Mouse (Mus musculus) hindlimb bud, embryonic 11.5 days (tissue): ENCODE results near the gene Hcrt.
"Not testable (repeated sequence)": the region's sequence is repeated elsewhere in the genome, so short reads cannot be mapped to it uniquely, and the experiment has no call there.

Source experiments
- DNase-seq: peaks from one replicate; pipeline ENCODE4 v3.0.0-alpha.2; 2012; ENCODE audit warnings: low read depth, low spot score; ENCODE audit errors: extremely low spot score

Gene Hcrt

DNA sequence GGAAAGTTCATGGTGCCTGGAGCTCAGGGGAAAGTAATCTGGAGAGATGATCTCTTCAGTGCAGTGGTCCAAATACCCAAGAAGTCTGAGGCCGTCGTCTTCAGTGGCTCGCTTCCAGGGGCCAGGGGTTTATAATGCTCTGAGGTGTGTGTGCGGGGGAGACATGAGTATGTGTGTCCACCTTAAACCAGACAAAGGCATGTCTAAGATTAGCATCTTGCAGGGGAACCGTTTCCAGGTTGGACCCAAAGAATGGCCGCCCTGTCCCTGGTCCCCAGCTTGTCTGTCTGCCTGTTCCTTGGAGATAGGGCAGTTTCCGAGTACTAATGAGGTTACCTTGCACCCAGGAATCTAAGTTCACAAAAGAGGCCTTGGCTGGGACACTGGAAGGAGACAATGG is at the start of gene Hcrt:
Gene Hcrt (minus strand): TSS at position 101 of the 400 bp plus-strand sequence.
- no peak for DNase-seq

DNA sequence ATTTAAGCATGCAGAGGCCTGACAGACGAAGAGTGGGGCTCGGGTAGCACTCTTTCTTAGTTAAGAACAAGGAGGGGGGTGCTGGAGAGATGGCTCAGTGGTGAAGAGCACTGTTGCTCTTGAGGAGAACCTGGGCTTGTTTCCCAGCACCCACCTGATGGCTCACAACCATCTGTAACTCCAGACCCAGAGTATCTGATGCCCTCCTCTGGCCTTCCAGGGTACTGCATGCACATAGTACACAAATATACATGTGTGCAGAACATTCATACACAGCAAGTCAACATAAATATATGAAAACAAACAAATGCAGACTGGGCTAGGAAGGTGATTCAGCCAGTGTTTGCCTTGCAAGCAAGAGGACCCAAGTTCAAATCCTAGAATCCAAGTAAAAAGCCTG is 48.4 kb upstream of the Hcrt start:
- no peak for DNase-seq

DNA sequence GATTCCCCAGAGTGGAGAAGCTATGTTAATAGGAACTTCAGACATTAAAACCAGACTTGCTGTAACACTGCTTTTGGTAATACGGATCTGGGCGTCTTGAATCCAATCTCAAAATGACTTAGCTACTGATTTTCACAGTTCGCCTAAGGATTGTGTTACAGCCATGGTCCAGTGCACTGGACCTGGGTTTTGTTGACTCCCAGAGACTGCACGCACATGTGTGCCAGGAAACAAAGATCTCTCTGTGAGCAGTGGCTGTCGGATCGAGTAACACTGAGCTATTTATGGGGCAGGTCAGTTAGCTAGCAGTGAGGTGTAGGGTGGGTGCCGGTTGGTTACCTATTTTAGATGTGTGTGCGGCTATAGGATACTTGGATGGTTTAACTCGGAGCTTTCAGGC is 47.8 kb upstream of the Hcrt start:
- DNase-seq: no peak

DNA sequence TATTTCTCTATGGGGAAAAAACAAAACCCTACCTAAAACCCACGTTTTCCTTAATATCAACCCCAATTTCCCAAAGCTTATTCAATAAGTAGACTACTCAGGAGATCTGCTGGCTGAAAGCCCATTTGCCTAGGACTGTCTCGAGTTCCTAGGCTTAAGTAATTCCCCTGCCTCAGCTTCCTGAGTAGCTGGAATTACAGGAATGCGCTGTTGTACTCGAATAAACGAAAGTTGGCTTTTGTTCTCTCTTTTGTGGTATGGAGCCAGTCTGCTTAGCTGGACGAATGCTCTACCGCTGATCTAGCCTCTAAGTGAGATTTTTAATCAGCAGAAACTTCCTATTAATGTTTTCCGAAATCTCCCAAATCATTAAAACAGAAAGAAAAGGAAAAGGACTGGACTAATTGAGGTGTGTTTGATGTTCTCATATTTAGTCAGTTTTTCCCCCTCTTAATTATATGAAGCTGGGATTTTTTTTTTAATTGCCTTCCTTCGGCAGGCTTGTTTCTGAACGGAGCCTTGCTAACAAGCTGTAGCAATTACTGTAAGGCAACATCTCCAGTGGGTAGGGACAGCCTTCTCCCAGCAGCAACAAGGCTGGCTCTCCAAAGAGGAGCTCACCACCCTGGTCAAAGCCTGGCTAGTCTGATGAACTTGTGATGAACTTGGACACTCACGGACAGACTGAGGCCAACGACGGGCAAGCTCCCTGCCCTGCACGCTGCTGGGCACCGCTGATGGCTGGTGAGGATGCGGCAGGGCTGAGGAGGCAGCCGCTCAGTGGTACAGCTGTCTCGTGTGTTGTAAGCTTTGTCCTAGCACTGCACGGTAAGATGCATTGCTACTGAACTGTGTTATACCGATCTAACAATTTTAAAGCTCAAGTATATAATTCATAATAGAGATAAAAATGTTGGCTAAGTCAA is 43.9 kb upstream of the Hcrt start:
- DNase-seq: no peak

DNA sequence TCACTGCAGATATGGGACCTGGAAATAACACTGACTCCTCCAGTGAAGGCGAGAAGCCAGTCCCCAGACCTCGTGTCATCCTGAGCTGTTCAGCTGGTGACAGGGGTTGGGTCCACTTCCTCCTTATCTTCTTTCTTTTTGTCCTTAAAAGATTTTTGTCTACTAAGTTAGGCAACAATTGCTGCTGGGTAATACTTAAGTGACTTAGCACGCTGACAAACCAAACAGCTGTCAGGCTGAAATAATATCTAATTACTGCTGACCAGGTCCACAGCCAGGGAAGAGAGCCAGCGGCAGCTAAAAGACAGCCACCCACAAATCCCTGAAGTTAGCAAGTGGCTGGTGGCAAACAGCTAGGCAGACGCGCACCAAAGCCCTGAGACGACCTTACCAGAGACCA is 42.8 kb upstream of the Hcrt start:
- no peak for DNase-seq

DNA sequence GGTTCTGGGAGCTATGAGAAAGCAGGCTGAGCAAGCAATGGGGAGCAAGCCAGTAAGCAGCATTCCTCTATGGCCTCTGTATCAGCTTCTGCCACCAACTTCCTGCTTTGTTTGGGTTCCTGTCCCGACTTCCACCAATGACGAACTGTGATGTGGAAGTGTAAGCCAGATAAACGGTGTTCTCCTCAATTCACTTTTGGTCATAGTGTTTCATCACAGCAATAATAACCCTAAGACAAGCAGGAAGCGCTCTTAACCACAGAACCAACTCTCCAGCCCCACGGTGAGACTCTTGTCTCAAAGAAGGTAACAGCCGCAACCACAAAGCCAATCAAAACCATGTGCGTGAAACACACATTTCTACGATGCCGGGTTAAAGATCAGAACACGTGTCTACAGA is 41.7 kb upstream of the Hcrt start:
- no peak for DNase-seq

DNA sequence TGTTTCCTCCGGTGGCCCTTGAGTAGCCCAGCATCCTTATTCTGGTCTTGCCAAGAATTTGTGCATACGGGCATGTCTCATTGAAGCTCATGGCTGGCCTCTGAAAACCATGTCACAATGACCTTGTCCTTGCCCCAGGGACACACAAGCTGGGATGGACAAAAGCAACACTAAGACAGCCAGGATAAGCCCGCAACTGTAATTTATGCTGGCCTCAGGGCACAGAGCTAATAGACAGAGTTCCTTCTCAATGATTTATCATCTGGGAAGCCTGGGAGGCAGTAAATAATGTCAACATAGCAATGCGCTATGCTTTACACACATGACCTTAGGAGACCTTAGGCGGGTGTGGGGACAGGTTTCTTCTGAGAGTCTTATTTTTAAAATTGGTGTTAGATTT is 36.7 kb upstream of the Hcrt start:
- DNase-seq: no peak

DNA sequence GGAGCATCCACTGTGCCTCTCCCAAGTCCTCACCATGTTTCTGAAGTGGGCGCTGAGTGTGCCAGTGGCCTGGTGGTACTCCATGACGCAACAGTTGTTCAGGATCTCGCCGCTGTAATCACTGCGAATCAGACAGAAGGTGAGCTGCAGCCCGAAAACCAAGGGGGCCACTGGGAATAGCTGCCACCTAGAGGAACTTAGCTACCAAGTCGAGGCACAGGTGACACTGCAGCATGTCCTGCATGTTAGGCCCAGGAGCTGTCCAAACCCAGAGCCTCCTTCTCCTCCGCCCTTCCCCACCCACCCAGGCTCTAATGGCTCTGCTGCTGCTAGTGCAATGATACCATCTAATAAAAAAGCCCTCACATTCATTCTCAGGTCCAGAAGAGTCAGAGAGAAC is 33.9 kb upstream of the Hcrt start:
- DNase-seq: no peak

DNA sequence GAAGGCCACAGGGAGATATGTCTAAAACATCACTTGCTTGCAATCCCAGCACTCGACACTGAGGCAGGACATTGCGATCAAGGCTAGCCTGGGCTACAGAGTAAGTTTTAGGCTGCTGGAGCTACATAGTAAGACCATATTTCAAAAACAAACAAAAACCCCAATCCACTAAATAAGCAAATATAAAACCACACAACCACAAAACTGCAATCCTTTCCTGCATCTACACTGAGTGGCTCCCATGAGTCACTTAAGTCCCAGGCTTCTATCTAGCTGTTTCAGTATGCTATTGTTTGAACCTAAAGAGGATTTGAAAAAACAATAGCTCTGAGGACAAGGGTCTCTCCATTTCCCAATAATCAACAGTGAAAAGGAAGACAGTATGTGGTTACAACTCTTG is 32.7 kb upstream of the Hcrt start:
- no peak for DNase-seq

DNA sequence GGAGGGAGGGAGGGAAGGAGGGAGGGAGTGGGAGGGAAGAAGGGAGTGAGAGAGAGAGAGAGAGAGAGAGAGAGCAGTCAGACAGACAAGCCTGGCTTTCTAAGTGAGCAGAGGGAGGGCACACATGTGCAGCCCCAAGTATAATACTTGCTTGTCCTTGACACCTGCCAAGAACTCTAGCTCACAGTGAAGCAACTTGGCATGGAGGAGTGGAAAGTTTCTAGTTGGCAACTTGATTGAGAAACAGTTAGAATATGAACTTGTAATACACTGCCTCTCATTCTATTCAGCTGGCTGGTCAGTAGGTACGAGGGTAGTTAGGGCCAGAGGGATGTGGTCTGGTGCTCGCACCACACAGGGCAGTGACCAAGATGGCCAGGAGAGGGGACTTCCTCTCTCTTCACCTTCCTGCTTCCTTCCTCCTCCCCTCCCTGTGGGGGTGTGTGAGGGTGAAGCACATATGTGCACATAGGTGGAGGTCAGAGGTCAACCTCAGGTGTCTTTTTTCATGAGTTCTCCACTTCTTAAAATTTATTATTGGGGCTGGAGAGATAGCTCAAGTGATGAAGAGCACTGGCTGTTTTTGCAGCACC is 28.8 kb upstream of the Hcrt start:
- DNase-seq: no peak

DNA sequence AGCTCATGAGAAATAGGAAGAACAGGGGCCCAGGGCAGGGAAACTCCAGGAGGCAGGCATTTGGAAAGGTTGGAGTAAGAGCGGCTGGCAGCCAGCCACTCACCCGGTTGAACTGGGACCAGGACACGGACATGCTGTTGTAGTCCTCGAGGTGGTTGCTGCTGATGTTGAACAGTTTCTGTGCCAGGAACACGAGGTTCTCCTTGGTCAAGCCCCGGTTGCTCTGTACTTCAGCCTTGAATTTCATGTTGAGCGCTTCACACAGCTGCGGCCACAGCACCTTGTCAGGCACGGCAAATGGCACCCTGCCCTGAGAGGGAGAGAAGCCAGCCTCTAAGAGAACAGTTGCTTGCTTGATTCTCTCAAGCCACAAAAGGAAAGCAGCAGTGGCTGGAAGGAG is 27.9 kb upstream of the Hcrt start:
- DNase-seq: not testable (repeated sequence)

DNA sequence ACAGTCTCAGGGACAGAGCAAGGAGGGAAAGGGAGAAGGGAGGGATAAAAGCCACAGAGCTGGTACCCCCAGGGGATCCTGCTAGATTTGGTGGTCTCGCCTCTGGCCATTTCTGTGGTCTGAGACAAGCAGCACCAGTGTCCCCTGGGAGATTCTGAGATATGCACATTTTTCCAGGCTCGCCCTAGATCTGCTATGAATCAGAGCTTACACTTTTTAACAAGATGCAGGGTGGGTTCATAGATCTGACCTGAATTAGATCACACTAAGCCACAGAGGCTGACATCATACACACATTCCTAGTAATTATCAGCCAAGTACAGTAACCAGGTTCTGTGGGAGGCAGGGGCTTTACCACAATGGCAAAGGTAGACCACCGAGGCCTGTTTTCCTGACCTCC is 27.0 kb upstream of the Hcrt start:
- no peak for DNase-seq

DNA sequence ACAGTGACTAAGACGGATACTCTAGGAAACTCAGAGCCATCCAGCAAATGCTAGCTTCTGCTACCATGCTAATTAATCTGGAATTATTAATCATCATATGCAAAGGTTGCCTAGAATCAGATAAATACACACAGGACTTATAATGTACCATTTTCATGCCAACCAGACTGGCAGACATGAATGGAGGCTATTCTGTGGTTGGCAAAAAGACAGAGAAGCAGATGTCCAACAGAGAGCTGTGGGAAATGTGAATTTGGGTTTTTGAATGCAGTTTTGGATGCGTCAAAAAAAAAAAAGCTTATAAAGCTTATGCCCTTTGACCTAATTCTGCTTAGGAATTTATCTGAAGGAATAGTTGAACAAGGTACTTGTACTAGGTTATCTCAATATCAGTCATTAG is 23.0 kb upstream of the Hcrt start:
- no peak for DNase-seq

DNA sequence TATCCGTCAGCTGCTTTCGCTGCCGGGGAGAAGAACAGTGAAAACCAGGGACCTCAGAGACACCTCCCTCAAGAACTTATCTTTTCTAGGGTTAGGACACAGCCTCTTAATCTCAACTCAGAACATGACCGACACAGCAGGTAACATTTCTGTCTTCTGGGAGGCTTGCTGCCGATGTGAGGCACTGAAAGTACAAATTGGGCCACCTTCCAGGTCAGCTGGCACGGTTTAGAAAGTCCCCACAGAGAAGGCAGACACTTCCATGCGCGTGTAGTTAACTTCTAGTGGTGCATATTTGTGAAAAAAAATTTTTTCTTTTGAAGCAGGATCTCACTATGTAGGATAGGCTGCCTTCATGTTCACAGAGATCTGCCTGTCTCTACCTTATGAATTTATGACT is 21.6 kb upstream of the Hcrt start:
- DNase-seq: no peak

DNA sequence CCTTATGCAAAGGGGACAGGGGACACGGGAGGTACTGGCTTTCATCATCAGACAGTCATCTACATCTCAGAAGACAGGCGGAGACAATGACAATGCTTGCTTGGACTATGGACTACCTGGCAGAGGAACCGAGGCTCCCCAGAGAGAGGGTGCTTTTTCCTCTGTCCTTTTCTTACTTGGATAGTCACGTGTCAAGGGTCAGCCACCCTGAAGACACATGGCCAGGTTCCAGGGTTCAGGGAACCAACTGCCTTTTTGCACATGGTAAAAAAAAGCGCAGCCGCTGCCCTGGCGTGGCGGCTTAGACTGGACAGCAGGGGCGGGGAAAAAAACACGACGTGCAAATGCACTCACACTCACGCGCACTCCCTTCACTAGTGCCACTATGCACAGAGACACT is 19.8 kb upstream of the Hcrt start:
- DNase-seq: no peak

DNA sequence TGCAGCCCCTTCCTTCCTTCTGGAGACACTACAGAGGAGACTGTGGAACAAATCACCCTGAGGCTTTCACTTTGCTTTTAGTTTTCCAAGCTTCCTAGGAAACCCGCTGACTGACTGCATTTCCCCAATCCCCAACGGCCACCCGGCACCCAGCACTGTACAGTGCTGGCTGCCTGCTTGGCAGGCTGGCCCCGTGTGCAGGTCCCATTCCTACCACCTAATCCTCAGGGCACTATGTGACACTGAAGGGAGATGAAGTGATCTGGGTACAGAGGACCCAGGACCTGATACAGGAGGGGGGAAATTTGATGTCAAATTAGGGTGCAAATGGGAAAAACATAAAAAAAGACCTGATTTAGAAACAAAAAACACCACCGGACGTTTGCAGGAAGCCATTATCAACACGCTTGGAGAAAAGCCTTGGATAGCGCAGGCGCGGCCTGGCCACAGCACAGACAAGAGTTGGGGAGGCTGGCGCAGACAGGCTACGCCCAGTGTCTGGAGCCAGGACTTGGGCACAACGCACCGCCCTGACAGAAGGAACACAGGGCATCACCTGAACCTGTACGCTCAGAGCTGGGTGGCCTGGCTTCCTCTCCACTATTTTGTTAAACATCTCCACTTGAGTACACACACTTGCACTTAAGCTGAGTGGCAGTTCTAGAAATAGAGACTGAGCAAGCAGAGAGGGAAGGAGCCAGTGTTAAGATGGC is 19.2 kb upstream of the Hcrt start:
- DNase-seq: no peak

DNA sequence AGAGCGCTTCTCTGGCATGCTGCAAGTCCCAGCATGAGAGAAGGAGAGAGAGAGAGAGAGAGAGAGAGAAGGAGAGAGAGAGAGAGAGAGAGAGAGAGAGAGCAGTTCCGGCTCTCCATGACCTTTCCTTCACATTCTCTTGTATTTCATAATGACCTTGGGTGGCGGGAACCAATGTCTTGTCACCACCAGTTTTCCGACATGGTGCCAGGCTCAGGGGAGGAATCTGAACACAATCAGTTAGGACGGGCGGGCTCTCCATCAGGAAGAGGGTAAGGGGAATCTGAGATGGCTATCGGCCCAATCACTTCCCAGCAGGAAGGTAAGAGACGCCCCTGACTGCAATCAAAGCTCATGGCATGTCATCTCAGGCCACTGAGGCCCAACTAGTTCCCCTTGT is 17.5 kb upstream of the Hcrt start:
- DNase-seq: no peak

DNA sequence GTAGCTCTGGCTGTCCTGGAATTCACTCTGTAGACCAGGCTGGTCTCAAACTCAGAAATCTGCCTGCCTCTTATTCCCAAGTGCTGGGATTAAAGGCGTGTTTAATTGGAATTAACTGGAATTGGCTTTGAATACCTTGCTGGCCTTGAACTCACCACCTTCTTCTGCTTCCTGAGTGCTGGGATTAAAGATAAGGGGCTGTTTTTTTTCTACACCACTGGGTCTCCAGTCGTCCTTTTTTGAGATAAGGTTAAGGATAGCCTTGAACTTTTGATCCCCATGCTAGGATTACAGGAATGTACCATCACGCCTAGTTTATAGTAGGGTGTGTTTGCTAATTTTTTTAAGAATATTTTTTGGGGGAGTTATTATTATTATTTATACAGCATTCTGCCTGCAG is 15.3 kb upstream of the Hcrt start:
- DNase-seq: no peak

DNA sequence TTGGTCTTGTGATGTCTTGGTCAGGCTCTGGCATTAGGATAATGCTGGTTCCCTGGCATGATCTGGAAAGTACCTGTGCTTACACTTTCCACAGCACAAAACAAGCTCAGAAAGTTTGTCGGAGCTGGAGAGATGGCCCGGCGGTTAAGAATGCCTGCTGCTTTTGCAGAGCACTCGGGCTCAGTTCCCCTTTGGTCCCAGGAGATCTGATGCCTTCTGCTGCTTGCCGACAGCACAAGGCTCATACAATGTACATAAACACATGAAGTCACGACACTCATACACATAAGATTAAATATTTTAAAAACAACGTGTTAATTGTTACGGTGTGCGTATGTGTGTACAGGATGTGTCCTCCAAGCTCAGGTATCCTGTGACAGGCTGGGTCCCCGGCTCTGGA is 13.2 kb upstream of the Hcrt start:
- DNase-seq: no peak

DNA sequence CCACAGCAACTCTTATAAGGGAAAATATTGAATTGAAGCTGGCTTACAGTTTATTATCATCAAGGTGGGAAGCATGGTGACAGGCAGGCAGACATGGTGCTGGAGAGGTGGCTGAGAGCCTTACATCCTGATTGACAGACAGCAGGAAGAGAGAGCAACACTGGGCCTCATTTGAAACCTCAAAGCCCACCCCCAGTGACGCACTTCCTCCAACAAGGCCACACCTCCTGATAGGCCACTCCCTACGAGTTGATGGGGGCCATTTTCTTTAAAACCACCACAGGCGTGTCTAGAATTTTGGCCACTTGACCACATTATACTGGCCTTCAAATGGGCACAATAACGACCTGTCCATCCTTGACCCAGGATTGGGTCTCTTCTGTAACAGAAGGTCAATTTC is 11.5 kb upstream of the Hcrt start:
- DNase-seq: no peak

DNA sequence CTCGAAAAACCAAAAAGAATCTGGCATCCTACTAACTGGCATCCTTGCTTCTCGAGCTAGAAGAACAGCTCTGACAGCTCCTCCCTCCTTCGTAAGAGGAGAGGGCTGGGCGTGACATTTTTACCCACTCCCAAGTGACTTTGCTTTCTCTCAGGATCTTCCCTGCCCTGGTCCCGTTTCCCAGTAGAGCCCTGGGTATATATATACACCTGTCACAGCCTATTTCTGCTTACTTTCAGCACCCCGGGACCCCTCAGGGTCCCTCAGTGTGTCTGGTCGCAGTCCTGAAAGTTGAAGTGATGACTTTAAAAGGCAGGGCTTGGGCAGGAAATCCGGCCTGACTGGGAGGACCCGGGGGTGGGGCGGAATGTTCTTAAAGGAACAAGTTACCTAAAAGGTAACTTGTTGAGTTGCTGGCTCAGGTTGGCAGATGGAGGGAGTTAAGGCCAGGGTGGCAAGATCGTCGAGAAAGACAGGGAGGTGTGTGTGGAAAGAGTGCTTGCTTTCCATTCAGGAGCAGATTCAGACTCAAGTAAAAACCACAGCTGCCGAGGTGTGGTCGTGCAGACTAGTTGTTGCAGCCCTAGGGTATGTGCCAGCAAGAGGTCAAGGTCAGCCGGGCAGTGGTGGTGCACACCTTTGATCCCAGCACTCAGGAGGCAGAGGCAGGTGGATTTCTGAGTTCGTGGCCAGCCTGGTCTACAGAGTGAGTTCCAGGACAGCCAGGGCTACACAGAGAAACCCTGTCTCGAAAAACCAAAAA is 8.1 kb upstream of the Hcrt start, which contains the start of gene Ghdc:
Gene Ghdc (minus strand): TSS at position 312 of the 763 bp plus-strand sequence.
- no peak for DNase-seq
